Mouse (Mus musculus): ENCODE measurements at regions not wholly inside any gene's neighbourhood (a gene's known extent, or its start where the extent isn't known, plus 50 kb on each side); places are given as distances from the start of the nearest gene placed in this dataset.

- TF ChIP-seq CTCF (IDR thresholded peaks at IDR 0.05; ENCODE audit: insufficient read depth, low read depth, low read length), result no peak
- TF ChIP-seq POLR2A (IDR thresholded peaks at IDR 0.05; ENCODE audit: insufficient read depth, low read depth, low read length), result no peak
Measured at GRCm38 (mm10) chr10:45916928-45917327, 339.3 kb downstream of the Hace1 start.
